Mouse (Mus musculus): ENCODE results near the gene Dhx32. TPM values are rescaled to one million over a fixed set of nuclear protein-coding genes. Genes with fewer than 3 reads are reported as not detected.
"Not testable (repeated sequence)": the region's sequence is repeated elsewhere in the genome, so short reads cannot be mapped to it uniquely, and the experiment has no call there.

Dhx32 gene
- polyA plus RNA-seq, 1 experiment from 2014 or later: 27.7 TPM

- no peak for ATAC-seq (ENCODE audit: borderline replicate concordance, extremely low read depth, low FRiP score, low TSS enrichment)
- H3K4me1 ChIP-seq: no peaks in the 10 kb centered on the region
- peaks cover 38% of the 10 kb centered on the region for H3K36me3 ChIP-seq
Measured at GRCm38 (mm10) chr7:133724844-133725243, 57.7 kb downstream of the Dhx32 start.

GRCm38 (mm10) chr7:133720616-133721015 lies 61.9 kb downstream of the Dhx32 start:
- no peaks in the 10 kb centered on the region for H3K4me1 ChIP-seq
- WGBS: 85% methylated on average over 11 of the region's 11 CpGs

More at GRCm38 (mm10) chr7:133724844-133725243, 57.7 kb downstream of the Dhx32 start:
- Histone ChIP-seq H3K27me3 (no peaks in the 10 kb centered on the region), H3K27ac (no peak overlapping the region), H3K9ac (no peak overlapping the region), H3K4me3 (no peak overlapping the region), H3K4me2 (no peak overlapping the region), H3K9me3 (no peaks in the 10 kb centered on the region)
- 81% methylated on average over 10 of the region's 10 CpGs for WGBS

GRCm38 (mm10) chr7:133718580-133718979 lies 63.9 kb downstream of the Dhx32 start:
- ATAC-seq (ENCODE audit: borderline replicate concordance, extremely low read depth, low FRiP score, low TSS enrichment): no peak
- no peak overlapping the region for H3K4me2 ChIP-seq
- no peaks in the 10 kb centered on the region for H3K9me3 ChIP-seq
- no peak overlapping the region for H3K27ac ChIP-seq
- H3K9ac ChIP-seq: no peak overlapping the region
- 93% methylated on average over 1 of the region's 1 CpGs for WGBS
- no peaks in the 10 kb centered on the region for H3K4me1 ChIP-seq
- no peak overlapping the region for H3K4me3 ChIP-seq
- peaks cover 84% of the 10 kb centered on the region for H3K36me3 ChIP-seq
- no peaks in the 10 kb centered on the region for H3K27me3 ChIP-seq

More at GRCm38 (mm10) chr7:133720616-133721015, 61.9 kb downstream of the Dhx32 start:
- Histone ChIP-seq H3K27ac (no peak overlapping the region), H3K27me3 (no peaks in the 10 kb centered on the region), H3K4me3 (no peak overlapping the region), H3K9ac (no peak overlapping the region), H3K36me3 (peaks cover 71% of the 10 kb centered on the region), H3K9me3 (no peaks in the 10 kb centered on the region), H3K4me2 (no peak overlapping the region)
- no peak for ATAC-seq (ENCODE audit: borderline replicate concordance, extremely low read depth, low FRiP score, low TSS enrichment)

GRCm38 (mm10) chr7:133715387-133715786 lies 67.1 kb downstream of the Dhx32 start:
- H3K9ac ChIP-seq: no peak overlapping the region
- 86% methylated on average over 4 of the region's 4 CpGs for WGBS
- H3K27ac ChIP-seq: no peak overlapping the region
- H3K4me3 ChIP-seq: no peak overlapping the region
- H3K4me2 ChIP-seq: no peak overlapping the region
- peaks cover 59% of the 10 kb centered on the region for H3K36me3 ChIP-seq
- no peaks in the 10 kb centered on the region for H3K27me3 ChIP-seq
- no peaks in the 10 kb centered on the region for H3K9me3 ChIP-seq
- no peak for ATAC-seq (ENCODE audit: borderline replicate concordance, extremely low read depth, low FRiP score, low TSS enrichment)
- H3K4me1 ChIP-seq: peaks cover 12% of the 10 kb centered on the region; the same call in 1 of the 2 replicates

GRCm38 (mm10) chr7:133707301-133707700 lies 75.2 kb downstream of the Dhx32 start:
- Histone ChIP-seq H3K9ac (no peak overlapping the region), H3K4me3 (no peak overlapping the region), H3K36me3 (no peaks in the 10 kb centered on the region; the same call in 1 of the 2 replicates), H3K4me2 (no peak overlapping the region), H3K27ac (no peak overlapping the region), H3K27me3 (no peaks in the 10 kb centered on the region), H3K4me1 (peaks cover 20% of the 10 kb centered on the region), H3K9me3 (no peaks in the 10 kb centered on the region)
- no peak for ATAC-seq (ENCODE audit: borderline replicate concordance, extremely low read depth, low FRiP score, low TSS enrichment)
- WGBS: 92% methylated on average over 2 of the region's 2 CpGs

GRCm38 (mm10) chr7:133703906-133704305 lies 78.6 kb downstream of the Dhx32 start:
- Histone ChIP-seq H3K27me3 (no peaks in the 10 kb centered on the region), H3K36me3 (no peaks in the 10 kb centered on the region), H3K9me3 (no peaks in the 10 kb centered on the region), H3K4me3 (no peak overlapping the region), H3K4me1 (peaks cover 6% of the 10 kb centered on the region), H3K27ac (no peak overlapping the region), H3K4me2 (no peak overlapping the region), H3K9ac (no peak overlapping the region)
- WGBS: 93% methylated on average over 7 of the region's 7 CpGs
- no peak for ATAC-seq (ENCODE audit: borderline replicate concordance, extremely low read depth, low FRiP score, low TSS enrichment)

- H3K27me3 ChIP-seq: no peaks in the 10 kb centered on the region
- H3K4me1 ChIP-seq: no peaks in the 10 kb centered on the region
- H3K4me3 ChIP-seq: no peak overlapping the region
- H3K4me2 ChIP-seq: no peak overlapping the region
- no peak; the same call in 1 of the 2 replicates for ATAC-seq (ENCODE audit: borderline replicate concordance, extremely low read depth, low FRiP score, low TSS enrichment)
- H3K9ac ChIP-seq: no peak overlapping the region
- H3K9me3 ChIP-seq: no peaks in the 10 kb centered on the region
- 69% methylated on average over 10 of the region's 10 CpGs for WGBS
- no peaks in the 10 kb centered on the region for H3K36me3 ChIP-seq
- no peak overlapping the region for H3K27ac ChIP-seq
Measured at GRCm38 (mm10) chr7:133702333-133702732, 80.2 kb downstream of the Dhx32 start.

GRCm38 (mm10) chr7:133701366-133701765 lies 81.2 kb downstream of the Dhx32 start:
- no peak for ATAC-seq (ENCODE audit: borderline replicate concordance, extremely low read depth, low FRiP score, low TSS enrichment)
- H3K4me2 ChIP-seq: no peak overlapping the region
- no peak overlapping the region for H3K4me3 ChIP-seq
- H3K27me3 ChIP-seq: no peaks in the 10 kb centered on the region
- no peaks in the 10 kb centered on the region for H3K4me1 ChIP-seq
- H3K9me3 ChIP-seq: no peaks in the 10 kb centered on the region
- no peak overlapping the region for H3K27ac ChIP-seq
- H3K36me3 ChIP-seq: no peaks in the 10 kb centered on the region
- no peak overlapping the region for H3K9ac ChIP-seq
- WGBS: 93% methylated on average over 7 of the region's 7 CpGs

- Histone ChIP-seq H3K4me3 (no peak overlapping the region), H3K4me2 (no peak overlapping the region)
- 82% methylated on average over 4 of the region's 4 CpGs for WGBS
Measured at GRCm38 (mm10) chr7:133699885-133700284, 82.6 kb downstream of the Dhx32 start.

GRCm38 (mm10) chr7:133698021-133698709 lies 84.4 kb downstream of the Dhx32 start:
- Histone ChIP-seq H3K27ac (no peak overlapping the region), H3K9ac (no peak overlapping the region), H3K9me3 (no peaks in the 10 kb centered on the region), H3K36me3 (no peaks in the 10 kb centered on the region), H3K27me3 (no peaks in the 10 kb centered on the region), H3K4me1 (no peaks in the 10 kb centered on the region), H3K4me2 (no peak overlapping the region), H3K4me3 (no peak overlapping the region)
- WGBS: 81% methylated on average over 12 of the region's 12 CpGs
- peak; percentile 40; the same call in 1 of the 2 replicates for ATAC-seq (ENCODE audit: borderline replicate concordance, extremely low read depth, low FRiP score, low TSS enrichment)

More at GRCm38 (mm10) chr7:133699885-133700284, 82.6 kb downstream of the Dhx32 start:
- no peaks in the 10 kb centered on the region for H3K27me3 ChIP-seq
- no peaks in the 10 kb centered on the region for H3K9me3 ChIP-seq
- no peaks in the 10 kb centered on the region for H3K4me1 ChIP-seq
- no peaks in the 10 kb centered on the region for H3K36me3 ChIP-seq
- H3K27ac ChIP-seq: no peak overlapping the region
- no peak overlapping the region for H3K9ac ChIP-seq
- ATAC-seq (ENCODE audit: borderline replicate concordance, extremely low read depth, low FRiP score, low TSS enrichment): no peak

GRCm38 (mm10) chr7:133685644-133686043 lies 96.9 kb downstream of the Dhx32 start:
- H3K36me3 ChIP-seq: peaks cover 16% of the 10 kb centered on the region; the same call in 1 of the 2 replicates
- H3K27ac ChIP-seq; ATAC-seq (ENCODE audit: borderline replicate concordance, extremely low read depth, low FRiP score, low TSS enrichment): not testable (repeated sequence)

GRCm38 (mm10) chr7:133684701-133685100 lies 97.8 kb downstream of the Dhx32 start:
- WGBS: 93% methylated on average over 6 of the region's 6 CpGs
- no peak overlapping the region for H3K4me2 ChIP-seq
- H3K9me3 ChIP-seq: no peaks in the 10 kb centered on the region
- no peak overlapping the region for H3K9ac ChIP-seq
- H3K27me3 ChIP-seq: no peaks in the 10 kb centered on the region
- no peak overlapping the region for H3K4me3 ChIP-seq
- H3K36me3 ChIP-seq: peaks cover 16% of the 10 kb centered on the region; the same call in 1 of the 2 replicates
- no peak for ATAC-seq (ENCODE audit: borderline replicate concordance, extremely low read depth, low FRiP score, low TSS enrichment)
- no peaks in the 10 kb centered on the region for H3K4me1 ChIP-seq
- H3K27ac ChIP-seq: no peak overlapping the region

More at GRCm38 (mm10) chr7:133685644-133686043, 96.9 kb downstream of the Dhx32 start:
- H3K4me3 ChIP-seq, H3K9ac ChIP-seq, H3K4me2 ChIP-seq, H3K27me3 ChIP-seq, H3K9me3 ChIP-seq, H3K4me1 ChIP-seq: not testable (repeated sequence)

Measured in lung, embryonic 15.5 days (tissue).